Mouse (Mus musculus): Measurements from ENCODE around the gene Tarbp2.

Tarbp2 gene

DNA sequence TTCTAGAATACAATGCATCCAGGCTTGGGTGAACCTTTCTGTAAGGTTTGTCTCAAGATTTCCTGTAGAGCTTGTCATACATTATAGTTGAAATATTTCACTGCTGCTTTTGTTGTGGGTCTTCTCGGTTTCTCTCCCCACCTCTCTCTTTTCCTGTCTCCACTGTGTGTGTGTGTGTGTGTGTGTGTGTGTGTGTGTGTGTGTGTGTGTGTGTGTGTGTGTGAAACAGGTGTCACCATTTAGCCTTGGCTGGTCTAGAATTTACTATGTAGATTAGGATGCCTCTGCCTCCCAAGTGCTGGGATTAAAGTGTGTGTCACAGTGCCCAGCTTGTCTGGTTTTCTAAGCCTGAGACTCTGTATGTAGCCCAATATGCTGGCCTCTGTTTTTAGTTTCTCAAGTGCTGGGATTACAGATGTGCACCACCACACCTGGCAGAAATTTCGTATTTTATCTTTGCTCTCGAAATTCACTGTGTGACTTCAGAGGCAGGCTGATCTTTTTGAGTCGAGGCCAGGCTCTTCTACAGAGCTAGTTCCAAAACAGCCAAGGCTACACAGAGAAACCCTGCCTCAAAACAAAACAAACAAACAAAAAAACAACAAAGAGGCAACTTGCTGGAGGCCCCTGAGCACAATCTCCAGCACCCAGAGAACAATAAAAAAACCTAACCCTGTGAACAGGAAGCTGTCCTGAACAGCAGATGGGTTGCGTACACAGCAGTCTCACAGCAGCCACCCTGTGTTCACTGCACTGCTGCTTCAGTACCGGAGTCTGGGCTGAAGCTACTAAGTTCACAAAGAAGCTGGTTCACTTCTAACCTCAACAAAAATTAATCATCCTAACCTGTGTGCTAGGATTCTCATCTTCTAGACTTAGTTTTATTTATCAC is 8.4 kb downstream of the Tarbp2 start:
- no peak for DNase-seq (ENCODE audit: low spot score)

DNA sequence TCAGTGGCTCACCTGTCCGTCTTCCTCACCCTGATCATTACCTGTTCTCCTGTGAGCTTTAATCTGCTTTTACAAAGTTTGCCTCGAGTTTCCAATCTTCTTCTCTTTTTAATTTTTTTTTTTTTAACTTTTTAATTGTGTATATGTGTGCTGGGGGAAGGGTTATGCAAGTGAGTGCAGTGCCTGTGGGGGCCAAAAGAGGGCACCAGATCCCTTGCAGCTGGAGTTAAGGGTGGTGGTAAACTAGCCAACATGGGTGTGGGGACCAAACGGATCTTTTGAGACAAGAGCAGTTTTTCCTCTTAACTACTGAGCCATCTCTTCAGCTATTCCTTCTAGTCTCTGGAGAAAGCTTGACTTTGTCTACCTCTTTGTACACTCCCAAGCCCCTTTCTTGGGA is 9.9 kb downstream of the Tarbp2 start:
- no peak for DNase-seq (ENCODE audit: low spot score)

GRCm38 (mm10) chr15:102528396-102528795 is 10.4 kb downstream of the Tarbp2 start:
- DNase-seq (ENCODE audit: low spot score), result no peak

DNA sequence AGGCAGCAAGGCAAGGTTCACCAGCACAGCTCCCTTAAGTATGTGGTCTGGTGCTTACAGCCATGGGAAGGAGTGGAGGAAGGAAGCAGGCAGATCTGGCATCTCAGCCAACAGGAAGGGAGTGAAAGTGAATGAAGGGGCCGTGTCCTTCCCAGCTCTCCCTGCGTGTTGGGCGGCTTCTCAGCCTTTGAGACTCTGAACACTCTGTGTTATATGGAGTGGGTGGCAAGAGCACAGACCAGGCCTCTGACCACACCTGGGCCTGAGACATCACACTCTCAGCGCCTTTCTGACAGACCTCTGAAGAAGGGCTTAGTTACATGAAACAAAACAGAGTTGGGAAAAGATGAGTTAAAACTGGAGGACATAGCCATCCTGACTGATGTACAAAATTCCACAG is 12.6 kb downstream of the Tarbp2 start:
- no peak for DNase-seq (ENCODE audit: low spot score)

DNA sequence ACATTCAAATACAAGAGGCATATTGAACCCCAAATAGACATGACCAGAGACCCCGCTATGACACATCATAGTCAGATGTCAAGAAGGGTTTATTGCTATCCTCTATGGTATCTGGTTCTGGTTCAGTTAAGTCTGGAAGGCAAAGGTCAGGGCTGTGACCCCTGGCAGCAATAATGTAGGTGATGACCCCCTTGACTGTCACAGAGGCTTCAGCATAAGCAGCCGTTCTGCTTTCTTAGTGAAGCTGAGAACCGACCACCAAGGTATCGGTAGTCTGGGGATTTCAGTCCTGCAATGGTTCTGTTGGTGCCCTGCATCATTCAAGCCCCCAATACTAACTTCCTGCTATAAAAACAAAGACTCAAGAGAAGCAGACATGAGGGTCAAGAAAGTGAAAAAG is 13.6 kb downstream of the Tarbp2 start:
- no peak for DNase-seq (ENCODE audit: low spot score)

GRCm38 (mm10) chr15:102532106-102532900 is 14.3 kb downstream of the Tarbp2 start:
- DNase-seq (ENCODE audit: low spot score), result no peak

GRCm38 (mm10) chr15:102533926-102534325 is 15.9 kb downstream of the Tarbp2 start:
- no peak for DNase-seq (ENCODE audit: low spot score)

GRCm38 (mm10) chr15:102544801-102545200 is 26.8 kb downstream of the Tarbp2 start:
- DNase-seq (ENCODE audit: low spot score), result no peak

GRCm38 (mm10) chr15:102546246-102546645 is 28.3 kb downstream of the Tarbp2 start:
- DNase-seq (ENCODE audit: low spot score), result no peak

DNA sequence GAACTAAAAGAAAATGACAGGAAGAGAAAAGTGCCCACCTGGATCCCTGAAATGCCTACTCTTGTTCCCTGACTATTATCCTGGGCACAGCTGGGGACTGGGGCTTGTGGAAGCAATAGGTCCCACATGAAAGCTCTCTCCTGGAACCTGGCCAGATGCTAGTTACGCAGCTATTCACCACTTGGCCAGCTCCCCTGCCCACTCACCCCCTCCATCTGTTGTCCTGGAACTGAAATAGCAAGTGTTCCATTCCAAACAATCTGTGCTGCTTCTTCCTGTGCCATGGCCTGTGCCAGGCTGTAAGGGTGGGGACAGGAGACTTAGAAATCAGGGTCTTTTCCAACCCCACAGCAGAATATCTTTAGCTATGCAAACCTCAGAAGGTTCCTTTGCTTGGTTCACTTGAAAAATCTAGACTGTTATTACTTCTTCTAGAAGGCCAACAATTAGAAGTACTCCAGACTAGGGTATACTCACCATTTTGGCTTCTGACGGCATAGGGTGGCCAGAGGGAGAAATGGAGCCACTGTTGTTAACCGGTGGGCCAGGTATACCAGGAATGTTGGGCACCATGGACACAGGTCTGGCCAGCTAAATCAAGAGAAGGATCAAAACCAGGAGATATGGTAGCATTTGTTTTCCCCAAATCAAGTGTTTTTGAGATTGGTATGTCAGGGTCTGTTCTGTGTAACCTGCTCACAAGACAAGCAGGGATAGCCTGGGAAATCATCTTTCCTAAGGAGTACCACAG is 28.9 kb downstream of the Tarbp2 start:
- DNase-seq (ENCODE audit: low spot score), result no peak

DNA sequence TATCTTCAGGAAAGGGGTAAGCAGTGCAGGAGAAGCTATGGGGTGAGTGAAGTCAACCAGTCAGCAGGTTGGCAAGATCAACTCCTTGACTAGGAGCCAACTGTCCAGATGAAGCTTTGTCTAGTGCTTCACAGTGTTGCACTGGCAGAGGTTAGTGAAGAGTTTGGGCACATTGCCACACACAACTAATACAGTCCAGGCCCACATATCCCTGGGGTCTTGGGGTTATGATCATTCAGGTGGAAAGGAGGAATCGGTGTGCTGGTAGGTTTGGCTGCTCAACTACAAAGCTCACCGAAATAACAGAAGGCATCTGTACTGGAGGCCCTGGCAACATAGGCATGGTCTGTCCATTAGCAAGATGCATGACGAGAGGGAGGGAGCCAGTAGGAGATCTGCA is 29.5 kb downstream of the Tarbp2 start:
- DNase-seq (ENCODE audit: low spot score), result no peak

GRCm38 (mm10) chr15:102552599-102552998 is 34.6 kb downstream of the Tarbp2 start:
- DNase-seq (ENCODE audit: low spot score), result no peak

DNA sequence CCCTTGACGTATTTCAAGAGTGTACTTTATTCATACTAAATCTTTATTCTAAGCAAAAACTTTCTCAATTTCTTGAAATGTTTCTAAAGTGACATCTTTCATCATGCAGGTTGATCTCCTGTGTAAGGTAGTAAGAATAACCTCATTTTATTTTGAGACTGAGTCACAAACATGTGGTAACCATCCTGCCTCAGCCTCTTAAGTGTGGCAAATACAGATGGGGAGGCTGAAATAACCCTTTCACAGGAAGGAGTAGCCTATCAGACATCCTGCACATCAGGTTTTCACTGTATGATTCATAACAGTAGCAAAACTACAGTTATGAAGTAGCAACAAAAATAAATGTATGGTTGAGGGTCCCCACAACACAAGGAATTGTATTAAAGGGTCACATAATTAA is 37.6 kb downstream of the Tarbp2 start:
- DNase-seq (ENCODE audit: low spot score), result no peak

- DNase-seq (ENCODE audit: low spot score), result no peak
These were observed 39.6 kb downstream of the Tarbp2 start for GRCm38 (mm10) chr15:102557580-102557979.

GRCm38 (mm10) chr15:102562491-102562890 is 44.5 kb downstream of the Tarbp2 start:
- DNase-seq (ENCODE audit: low spot score), result no peak

- DNase-seq (ENCODE audit: low spot score), result no peak
These were observed 45.1 kb downstream of the Tarbp2 start for GRCm38 (mm10) chr15:102563061-102563460.

- DNase-seq (ENCODE audit: low spot score), result no peak
These were observed 45.7 kb downstream of the Tarbp2 start for GRCm38 (mm10) chr15:102563681-102564080.

GRCm38 (mm10) chr15:102567849-102568248 is 49.9 kb downstream of the Tarbp2 start:
- no peak for DNase-seq (ENCODE audit: low spot score)

- DNase-seq (ENCODE audit: low spot score), result no peak
These were observed 54.1 kb downstream of the Tarbp2 start for GRCm38 (mm10) chr15:102572081-102572480.

Measured in c-Kit-positive CD71-positive TER-119-positive erythroid progenitor cells, embryonic 14.5 days (primary cell).